Mouse (Mus musculus) kidney, adult 18-20 months (tissue): ENCODE results near the gene Olfr1298.

Experiments
- DNase-seq: peaks from one replicate; pipeline ENCODE4 v3.0.0; 2021

Gene Olfr1298

DNA sequence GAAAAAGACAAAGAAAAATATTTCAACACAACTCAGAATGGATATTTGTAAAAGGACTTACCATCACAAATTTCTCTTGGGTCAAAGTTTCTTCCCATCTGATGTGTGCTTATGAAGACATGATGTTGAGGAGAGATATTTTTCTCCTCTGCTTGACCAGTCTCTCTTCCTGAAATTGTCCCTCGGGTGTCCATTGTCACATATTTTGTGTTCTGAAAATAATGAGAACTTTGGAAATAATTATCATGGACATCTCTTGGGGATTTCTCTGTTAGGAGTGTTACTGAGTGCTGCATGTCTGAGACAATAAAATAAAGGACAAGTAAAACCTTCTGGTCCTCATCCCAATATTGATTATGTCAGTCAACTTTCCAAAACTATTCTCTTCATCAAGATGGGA, at the start of gene Olfr1298:
Gene Olfr1298 (minus strand): TSS at position 101 of the 400 bp plus-strand sequence.
- DNase-seq = no peak

DNA sequence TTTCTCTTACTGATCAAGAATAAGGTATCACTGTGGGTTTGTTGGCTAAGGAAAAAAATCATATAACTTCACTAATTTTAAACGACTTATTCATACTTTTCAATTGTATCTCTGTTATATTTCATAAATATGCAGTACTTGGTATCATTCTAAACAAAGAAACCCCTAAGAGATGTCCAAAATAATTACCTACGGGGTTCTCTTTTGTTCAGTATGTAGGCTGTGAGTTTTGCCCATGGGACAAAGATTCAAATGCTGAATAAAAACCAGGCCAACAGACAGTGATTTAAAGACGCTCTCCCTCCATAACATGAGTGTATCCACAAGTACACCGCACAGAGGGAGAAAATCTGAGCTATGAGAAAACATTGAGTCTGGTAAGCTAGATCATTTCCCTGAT, 12.1 kb upstream of the Olfr1298 start, which contains the start of gene Olfr1299:
Gene Olfr1299 (plus strand): TSS at position 301 of the 400 bp plus-strand sequence.
- no peak for DNase-seq

DNA sequence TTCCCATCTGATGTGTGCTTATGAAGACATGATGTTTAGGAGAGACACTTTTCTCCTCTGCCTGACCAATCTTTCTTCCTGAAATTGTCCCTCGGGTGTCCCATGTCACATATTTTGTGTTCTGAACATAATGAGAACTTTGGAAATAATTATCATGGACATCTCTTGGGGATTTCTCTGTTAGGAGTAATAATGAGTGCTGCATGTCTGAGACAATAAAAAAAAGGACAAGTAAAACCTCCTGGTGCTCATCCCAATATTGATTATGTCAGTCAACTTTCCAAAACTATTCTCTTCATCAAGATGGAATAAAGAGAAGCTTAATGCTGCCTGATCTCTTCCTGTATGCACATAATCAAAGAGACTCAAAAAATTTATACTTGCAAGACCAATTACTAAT, 22.6 kb downstream of the Olfr1298 start, which contains the start of gene Olfr1297:
Gene Olfr1297 (minus strand): TSS at position 101 of the 400 bp plus-strand sequence.
- DNase-seq = no peak
